Mouse (Mus musculus): Measurements from ENCODE around the gene Mrpl43.
A peak's percentile ranks its signal among the peaks of the same experiment; 100 is the strongest.

The Mrpl43 gene

DNA sequence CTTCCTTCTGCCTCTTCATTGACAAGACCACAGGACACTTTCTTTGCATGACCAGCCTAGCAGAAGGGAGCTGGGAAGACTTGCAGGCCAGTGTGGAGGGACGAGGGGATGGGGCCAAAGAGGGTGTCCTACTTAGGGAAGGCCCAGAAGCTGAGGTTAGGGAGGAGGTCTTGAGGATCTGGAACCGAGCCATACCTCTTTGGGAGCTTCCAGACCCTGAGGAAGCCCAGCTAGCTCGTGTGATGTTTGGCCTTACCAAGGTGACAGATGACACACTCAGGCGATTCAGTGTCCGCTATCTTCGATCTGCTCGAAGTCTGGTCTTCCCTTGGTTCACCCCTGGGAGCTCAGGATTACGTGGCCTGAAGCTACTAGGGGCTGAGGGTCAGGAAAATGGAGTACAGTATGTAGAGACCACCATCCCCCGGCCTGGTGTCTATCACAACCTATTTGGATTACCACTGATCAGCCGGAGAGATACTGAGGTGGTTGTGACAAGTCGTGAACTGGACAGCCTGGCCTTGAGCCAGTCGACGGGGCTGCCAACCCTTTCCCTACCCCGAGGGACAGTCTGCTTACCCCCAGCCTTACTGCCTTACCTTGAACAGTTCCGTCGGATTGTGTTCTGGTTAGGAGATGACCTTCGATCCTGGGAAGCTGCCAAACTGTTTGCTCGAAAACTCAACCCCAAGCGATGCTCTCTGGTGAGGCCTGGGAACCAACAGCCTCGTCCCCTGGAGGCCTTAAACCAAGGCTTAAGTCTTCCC lies 1.4 kb upstream of the Mrpl43 start:
- DNase-seq (ENCODE audit: low spot score in 2 of 2) = no peak

DNA sequence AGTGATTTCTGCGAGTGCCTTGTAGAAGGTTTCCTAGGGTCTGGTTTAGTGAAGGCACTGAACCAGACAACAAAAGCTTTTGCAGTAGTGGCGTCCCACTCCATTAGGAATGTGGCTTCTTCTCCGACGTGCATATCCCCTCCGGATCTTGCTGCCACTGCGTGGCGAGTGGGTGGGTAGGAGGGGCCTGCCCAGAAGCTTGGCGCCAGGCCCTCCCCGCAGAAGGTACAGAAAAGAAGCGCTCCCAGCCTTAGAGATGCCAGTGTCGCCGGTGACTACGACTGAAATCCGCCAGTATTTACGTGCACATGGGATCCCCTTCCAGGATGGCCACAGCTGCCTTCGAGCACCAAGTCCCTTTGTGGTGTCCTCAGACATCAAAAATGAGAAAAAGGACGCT lies 779 bp upstream of the Mrpl43 start:
- DNase-seq (ENCODE audit: low spot score in 2 of 2) = no peak

DNA sequence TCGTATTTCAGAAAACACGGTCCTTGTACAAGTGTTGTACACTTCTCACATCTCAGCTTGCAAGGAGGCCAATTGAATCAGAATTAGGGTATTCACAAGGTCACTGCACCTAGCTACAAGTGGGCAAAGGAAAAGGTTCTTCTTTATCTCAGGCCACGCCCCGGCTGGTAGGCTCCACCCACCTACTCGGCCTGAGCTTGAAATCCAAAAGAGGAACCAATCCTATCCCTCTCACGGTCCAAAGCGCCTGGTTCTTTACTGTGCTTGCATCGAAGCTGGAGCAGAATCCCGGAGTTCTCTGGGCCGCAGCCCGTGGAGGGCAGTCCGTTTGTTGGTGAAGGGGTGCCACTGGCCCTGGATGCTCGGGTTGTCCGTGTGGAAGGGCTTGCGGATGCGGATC lies 798 bp downstream of the Mrpl43 start, which contains the start of gene Twnk:
Twnk (plus strand) TSS at position 220 of the 400 bp plus-strand sequence.
- DNase-seq (ENCODE audit: low spot score in 2 of 2) = peak in 1 of 2 experiments; percentile 50

GRCm38 (mm10) chr19:45003740-45004516 lies 2.3 kb downstream of the Mrpl43 start:
- no peak for DNase-seq (ENCODE audit: low spot score in 2 of 2)

GRCm38 (mm10) chr19:45002301-45002700 lies 3.9 kb downstream of the Mrpl43 start:
- DNase-seq (ENCODE audit: low spot score in 2 of 2) = no peak

DNA sequence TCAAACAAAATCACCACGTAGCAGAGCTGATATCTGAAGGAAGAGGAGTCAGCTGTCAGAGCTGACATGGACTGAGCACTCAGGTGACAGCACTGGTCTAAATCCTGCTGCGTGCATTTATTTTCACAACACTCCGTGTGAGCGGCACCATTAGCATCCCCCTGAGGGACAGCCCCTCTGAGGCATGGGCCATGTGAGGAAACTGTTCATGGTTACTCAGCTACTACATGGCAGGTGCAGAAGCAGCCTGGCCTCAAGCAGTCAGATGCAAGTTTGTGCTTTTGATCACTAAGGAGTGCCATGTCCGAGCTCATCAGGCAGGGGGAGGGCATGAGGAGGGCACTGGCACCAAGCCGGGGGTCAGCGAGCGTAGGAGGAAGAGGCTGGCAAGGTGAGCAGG lies 6.6 kb downstream of the Mrpl43 start:
- no peak for DNase-seq (ENCODE audit: low spot score in 2 of 2)

DNA sequence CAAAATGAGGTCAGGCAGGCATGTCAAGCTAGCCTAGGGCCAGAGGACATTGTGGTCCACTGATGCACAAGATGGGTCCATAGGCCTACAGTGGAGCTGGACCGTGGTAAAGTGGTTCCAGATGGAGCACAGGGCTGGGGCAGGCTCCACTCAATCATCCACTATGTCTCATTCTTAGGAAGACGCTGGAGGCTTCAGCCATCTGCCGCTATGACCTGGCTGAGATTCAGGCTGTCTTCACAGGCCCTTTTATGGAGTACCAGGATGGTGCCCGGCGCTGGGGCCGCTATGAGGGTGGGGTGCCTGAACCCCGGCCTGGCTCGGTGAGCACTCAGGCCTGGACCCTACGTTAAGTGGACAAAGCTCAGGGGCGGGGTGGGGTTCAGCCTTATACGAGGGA lies 8.5 kb downstream of the Mrpl43 start:
- DNase-seq (ENCODE audit: low spot score in 2 of 2) = no peak

DNA sequence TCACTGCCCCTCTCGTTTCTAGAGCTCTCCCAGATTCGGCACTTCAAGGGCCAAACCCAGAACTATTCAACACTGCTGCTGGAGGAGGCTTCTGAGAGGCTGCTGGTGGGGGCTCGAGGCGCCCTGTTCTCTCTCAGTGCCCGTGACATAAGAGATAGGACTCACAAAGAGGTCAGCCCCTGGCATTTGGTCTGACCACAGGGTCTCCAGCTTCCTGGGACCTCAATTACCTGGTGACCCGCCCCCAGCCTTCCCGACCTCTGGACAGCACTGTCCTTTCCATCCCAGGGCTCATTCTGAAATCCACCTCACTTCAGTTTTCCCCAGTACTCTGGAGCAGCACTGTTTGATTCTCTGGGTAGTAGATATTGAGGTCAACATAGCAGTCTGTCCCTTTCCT lies 13.5 kb downstream of the Mrpl43 start:
- no peak for DNase-seq (ENCODE audit: low spot score in 2 of 2)

GRCm38 (mm10) chr19:44992246-44992645 lies 14.0 kb downstream of the Mrpl43 start:
- no peak for DNase-seq (ENCODE audit: low spot score in 2 of 2)

GRCm38 (mm10) chr19:44991031-44991430 lies 15.2 kb downstream of the Mrpl43 start:
- DNase-seq (ENCODE audit: low spot score in 2 of 2) = no peak

DNA sequence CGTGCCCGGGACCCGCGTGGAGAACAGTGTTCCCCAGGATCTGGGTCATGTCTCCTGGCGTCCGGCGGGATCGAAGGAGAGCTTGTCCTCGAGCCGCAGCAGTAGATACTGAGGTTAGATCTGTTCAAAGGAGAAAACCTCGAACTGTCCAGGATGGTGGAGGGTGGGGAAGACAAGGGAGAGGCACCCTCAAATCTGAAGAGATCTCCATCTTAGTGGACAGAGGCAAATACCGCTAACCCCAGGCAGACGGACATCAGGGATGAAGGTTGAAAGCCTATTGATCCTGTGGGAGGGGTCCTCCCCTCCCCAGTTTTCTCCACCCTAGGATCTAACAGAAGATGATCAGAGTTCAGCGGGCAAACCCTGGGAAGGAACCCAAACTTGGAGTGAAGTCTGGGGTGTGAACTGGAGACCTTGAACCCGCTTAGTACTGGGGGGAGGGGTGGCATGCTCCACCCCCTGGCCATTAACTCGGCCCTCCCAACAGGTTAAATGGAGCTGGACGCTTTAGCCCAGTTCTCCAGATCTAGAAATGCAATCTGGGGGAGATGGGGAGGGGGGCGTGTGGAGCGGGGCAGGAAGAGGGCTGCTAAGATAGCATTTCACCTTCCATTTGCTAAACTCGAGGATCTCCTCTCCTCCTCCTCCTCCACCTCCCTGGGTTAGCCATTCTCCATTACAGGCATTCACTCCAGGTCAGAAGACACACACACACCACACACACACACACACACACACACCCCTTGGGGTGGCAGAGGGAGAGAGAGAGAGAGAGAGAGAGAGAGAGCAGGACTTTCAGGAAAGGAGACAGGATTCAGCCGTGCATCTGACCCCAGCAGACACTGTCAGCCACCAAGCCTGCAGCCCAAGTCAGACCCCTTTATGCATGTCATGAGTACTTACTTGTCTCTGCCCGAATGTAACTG lies 16.4 kb downstream of the Mrpl43 start:
- no peak for DNase-seq (ENCODE audit: low spot score in 2 of 2)

GRCm38 (mm10) chr19:44988831-44989566 lies 17.2 kb downstream of the Mrpl43 start, which contains the start of gene Sema4g:
Sema4g (plus strand) TSS chr19:44989101.
- DNase-seq (ENCODE audit: low spot score in 2 of 2) = no peak

- DNase-seq (ENCODE audit: low spot score in 2 of 2) = no peak
These were observed 17.9 kb downstream of the Mrpl43 start for GRCm38 (mm10) chr19:44988321-44988720.

GRCm38 (mm10) chr19:44987851-44988250 lies 18.4 kb downstream of the Mrpl43 start:
- no peak for DNase-seq (ENCODE audit: low spot score in 2 of 2)

DNA sequence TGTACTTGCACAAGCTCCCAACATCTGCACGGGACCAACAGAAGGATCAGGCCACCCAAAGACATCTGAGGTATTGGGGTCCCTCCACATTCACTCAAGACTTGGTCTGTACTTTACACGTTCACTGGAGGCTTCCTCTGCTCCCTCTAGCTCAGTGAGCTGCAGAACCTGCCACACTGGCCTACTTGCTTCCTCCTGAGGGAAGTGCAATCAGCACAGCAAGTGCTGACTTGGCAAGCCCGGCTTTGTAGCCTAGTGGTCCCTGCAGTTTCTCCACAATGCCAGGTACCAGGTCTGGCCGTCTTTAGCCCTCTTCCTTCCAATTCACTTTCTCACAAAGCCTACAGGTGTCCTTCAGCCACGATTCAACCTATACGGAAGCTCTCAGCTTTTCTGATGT lies 19.2 kb downstream of the Mrpl43 start:
- DNase-seq (ENCODE audit: low spot score in 2 of 2) = no peak

DNA sequence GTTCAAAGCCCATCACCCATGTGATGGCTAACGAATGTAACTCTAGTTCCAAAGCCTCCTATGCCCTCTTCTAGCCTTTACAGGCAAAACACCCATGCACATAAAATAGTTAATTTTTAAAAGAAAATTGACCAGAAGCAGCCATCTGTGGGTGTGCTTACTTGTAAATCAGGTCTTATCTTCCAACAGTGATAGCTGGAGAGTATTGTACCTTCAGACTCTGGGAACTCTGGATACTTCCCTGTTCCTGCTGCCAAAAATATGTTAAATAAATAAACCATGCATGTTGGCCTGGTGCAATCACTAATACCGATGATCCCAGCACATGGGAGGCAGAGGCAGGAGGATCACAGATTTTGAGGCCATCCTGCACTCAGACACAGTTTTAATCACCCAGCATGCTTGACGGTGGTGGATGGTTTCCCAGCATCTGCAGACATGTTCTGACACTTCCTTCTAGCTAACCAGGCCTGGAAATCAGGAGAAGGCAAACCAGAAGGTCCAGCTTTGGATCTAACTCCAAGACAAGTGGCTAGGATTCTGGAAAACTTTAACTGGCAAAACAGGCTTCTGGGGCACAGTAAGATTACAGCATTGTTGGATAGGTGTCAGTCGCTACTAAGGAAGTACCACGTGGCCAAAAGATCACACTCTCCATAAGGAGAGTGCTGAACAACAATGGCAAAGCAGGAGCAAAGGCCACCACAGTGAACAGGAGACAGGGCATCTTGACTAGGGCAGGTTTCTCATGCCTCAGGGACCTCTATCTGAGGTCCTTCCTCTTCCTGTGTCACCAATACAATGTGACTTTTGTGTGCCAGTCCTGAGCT lies 20.9 kb downstream of the Mrpl43 start:
- DNase-seq (ENCODE audit: low spot score in 2 of 2) = no peak

DNA sequence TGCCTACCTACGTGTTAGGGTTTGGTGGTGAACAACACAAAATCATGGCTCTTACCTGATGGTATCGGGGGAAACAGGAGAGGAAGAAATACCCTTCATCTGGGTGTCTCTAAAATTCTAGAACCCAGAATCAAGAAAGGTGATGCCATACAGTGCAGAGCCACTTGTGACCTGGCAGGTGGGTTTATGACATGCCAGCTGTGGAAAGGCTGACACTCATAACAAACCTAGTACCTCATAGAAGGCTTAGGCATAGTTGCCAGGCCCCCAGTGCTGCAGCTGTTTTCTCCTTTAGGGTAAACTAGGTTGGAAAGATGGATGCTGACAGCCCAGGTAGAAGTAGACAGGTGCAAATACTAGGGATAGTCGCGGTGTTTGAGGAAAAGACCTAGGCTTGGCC lies 21.8 kb downstream of the Mrpl43 start:
- no peak for DNase-seq (ENCODE audit: low spot score in 2 of 2)

DNA sequence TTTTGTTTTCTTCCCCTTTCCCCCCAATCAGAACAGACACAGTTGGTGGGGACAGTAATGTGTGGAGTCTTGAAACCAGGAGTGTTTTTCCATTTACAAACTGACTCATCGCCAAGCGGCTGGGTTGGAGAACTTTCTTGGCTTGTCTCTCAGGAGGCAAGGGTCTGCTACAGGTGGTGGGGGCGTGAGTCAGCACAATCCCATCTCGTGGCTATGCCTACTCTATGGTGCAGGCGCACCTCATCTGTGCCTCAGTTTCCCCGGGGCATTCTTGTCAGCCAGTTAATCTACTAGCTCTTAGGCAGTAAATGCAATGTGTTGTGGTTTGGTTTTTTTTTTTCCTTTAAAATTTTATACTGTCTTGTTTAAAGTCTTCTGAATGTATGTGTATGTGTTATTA lies 22.9 kb downstream of the Mrpl43 start:
- DNase-seq (ENCODE audit: low spot score in 2 of 2) = no peak

GRCm38 (mm10) chr19:44982477-44983115 lies 23.6 kb downstream of the Mrpl43 start:
- no peak for DNase-seq (ENCODE audit: low spot score in 2 of 2)

DNA sequence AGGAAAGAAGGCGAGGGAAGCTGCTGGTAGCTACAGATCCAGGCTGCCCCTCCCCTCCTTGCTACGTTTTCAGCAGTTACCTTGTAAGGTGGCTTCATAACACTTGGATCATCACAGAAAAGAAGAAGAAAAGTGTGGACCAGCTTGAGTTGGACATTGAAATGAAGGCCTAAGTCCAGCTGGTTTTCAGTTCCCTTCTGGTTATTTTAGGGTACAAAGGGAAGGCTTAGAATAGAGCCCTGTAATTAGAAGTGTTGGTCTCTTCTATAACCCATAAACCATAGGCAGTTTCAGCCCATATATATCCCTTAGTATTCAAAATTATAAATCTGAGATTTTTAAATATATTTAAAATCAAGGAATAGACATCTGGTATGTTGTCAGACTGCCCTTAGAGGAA lies 25.5 kb downstream of the Mrpl43 start:
- no peak for DNase-seq (ENCODE audit: low spot score in 2 of 2)

Data from heart, adult 9 months (tissue).